Mouse (Mus musculus) lung, embryonic 14.5 days (tissue): ENCODE data around the gene Calm2. TPM values are rescaled to one million over a fixed set of nuclear protein-coding genes. Genes with fewer than 3 reads are reported as not detected.

Source experiments
- ATAC-seq: fragments of 200-750 bp; cut with Nextera tagmentation; 2 replicates; pipeline ENCODE4 v1.8.0; 2017; ENCODE audit warnings: mild to moderate bottlenecking, moderate TSS enrichment, moderate library complexity; ENCODE audit not compliant: insufficient read depth
- DNase-seq: peaks from one replicate; pipeline ENCODE4 v3.0.0-alpha.2; 2015
- H3K27ac ChIP-seq: fragments of 300-500 bp; sonication (generic); 2 replicates; pipeline ENCODE4 v1.5.1; 2014; ENCODE audit warnings: low read depth, mild to moderate bottlenecking, moderate library complexity
- H3K27me3 ChIP-seq: fragments of 300-500 bp; sonication (generic); 2 replicates; pipeline ENCODE4 v1.6.1; 2014; ENCODE audit warnings: low read length, control low read depth; ENCODE audit not compliant: insufficient read depth
- H3K36me3 ChIP-seq: fragments of 300-500 bp; sonication (generic); 2 replicates; pipeline ENCODE4 v1.6.1; 2014; ENCODE audit warnings: control low read depth; ENCODE audit not compliant: insufficient read depth
- H3K4me1 ChIP-seq: fragments of 300-500 bp; sonication (generic); 2 replicates; pipeline ENCODE4 v1.6.1; 2014; ENCODE audit warnings: antibody characterized with exemption, control low read depth; ENCODE audit not compliant: insufficient read depth
- H3K4me2 ChIP-seq: fragments of 300-500 bp; sonication (generic); 2 replicates; pipeline ENCODE4 v1.6.1; 2014; ENCODE audit warnings: mild to moderate bottlenecking
- H3K4me3 ChIP-seq: fragments of 300-500 bp; sonication (generic); 2 replicates; pipeline ENCODE4 v1.5.1; 2014; ENCODE audit warnings: low read depth, low read length
- H3K9ac ChIP-seq: fragments of 300-500 bp; sonication (generic); 2 replicates; pipeline ENCODE4 v1.6.1; 2014
- H3K9me3 ChIP-seq: fragments of 300-500 bp; sonication (generic); 2 replicates; pipeline ENCODE4 v1.6.1; 2016; ENCODE audit warnings: low read depth, low read length, control low read depth
- CTCF ChIP-seq: IDR thresholded peaks from 2 replicates; pipeline ENCODE4 v1.5.1; 2016; ENCODE audit warnings: antibody characterized with exemption, low read depth
- WGBS: fragments of 180-500 bp; shearing (Covaris S2); extraction: QIAGEN DNeasy Blood & Tissue Kit; methylation state at CpG from one replicate; pipeline ENCODE4 v1.1.7; 2014; 5-methylcytosine and 5-hydroxymethylcytosine counted together
- polyA plus RNA-seq: library from polyadenylated mRNA; unstranded; fragments of >200 nt; fragmentation: Nextera tagmentation; extraction: Ambion mirVana; gene quantifications from 2 replicates; pipeline ENCODE4 v1.2.1, GENCODE M21; 2014

The Calm2 gene
- polyA plus RNA-seq, 1 experiment from 2014 or later, result 944 TPM

DNA sequence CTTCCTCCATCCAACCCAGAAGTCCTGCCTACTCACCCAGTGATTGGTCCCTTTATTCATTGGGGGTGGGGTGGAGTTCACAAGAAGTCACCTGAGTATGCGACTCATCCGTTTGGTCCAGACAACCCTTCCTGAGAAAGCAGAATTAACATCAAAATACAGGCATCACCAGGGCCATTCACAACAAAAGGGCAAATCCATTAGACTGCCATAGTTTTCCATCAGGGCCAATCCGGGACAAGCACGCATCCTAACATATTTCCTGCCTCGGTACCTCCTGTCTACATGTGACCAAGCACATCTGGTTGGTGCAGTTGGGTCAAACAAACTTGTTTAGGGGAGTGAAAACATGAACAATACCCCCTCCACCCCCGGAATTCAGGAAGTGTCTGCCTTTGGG is 24.9 kb upstream of the Calm2 start:
- ATAC-seq (no peak), DNase-seq (no peak)
- Histone ChIP-seq H3K27me3 (no peaks in the 10 kb centered on the region; the same call in none of the 2 replicates), H3K4me2 (no peak overlapping the region), H3K9me3 (no peaks in the 10 kb centered on the region), H3K36me3 (no peaks in the 10 kb centered on the region), H3K4me1 (peaks cover 8% of the 10 kb centered on the region), H3K9ac (no peak overlapping the region), H3K4me3 (no peak overlapping the region), H3K27ac (no peak overlapping the region)
- TF ChIP-seq CTCF, result no peak
- 71% methylated on average over 6 of the region's 6 CpGs for WGBS

DNA sequence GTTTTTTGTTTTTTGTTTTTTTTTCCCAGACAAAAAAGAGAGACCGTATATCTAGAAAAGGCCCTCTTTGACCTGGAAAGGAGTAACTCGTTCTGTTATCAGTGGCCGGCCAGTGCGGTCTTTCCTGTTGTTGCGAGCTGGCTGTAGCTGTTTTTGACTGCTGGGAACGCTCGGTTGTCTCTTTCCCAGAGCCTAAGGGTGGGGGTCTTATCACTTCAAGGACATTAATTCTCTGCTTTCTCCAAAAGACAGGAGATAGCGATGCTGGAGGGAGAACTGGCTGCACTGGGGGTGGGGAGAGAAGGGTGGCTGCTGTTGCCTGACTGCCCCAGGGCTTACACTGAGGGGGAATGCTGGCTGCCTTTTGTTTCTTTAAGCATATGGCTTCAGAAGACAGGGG is 24.1 kb upstream of the Calm2 start:
- Histone ChIP-seq H3K9ac (no peak overlapping the region), H3K27ac (no peak overlapping the region), H3K4me2 (no peak overlapping the region), H3K4me3 (no peak overlapping the region), H3K9me3 (no peaks in the 10 kb centered on the region), H3K4me1 (peaks cover 8% of the 10 kb centered on the region), H3K36me3 (no peaks in the 10 kb centered on the region), H3K27me3 (no peaks in the 10 kb centered on the region; the same call in none of the 2 replicates)
- ATAC-seq (no peak), DNase-seq (no peak)
- WGBS, result 41% methylated on average over 8 of the region's 8 CpGs
- TF ChIP-seq CTCF, result no peak

DNA sequence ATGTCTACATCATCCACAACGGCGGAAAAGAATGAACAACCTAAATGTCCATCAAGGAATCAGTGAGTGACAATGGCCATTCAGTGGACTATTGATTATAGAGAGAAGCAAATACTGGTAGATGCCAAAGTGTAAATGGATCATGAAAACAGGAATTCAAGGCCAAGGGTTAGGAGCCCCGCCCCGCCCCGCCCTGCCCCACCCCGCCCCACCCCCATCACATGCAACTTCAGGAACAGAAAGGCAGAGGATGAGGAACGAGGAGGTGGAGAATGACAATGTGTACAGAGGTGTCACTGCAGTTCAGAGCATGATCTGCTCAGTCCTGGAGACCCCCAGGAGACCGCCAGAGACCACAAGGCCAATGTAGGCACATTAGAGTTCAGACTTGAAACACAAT is 23.5 kb upstream of the Calm2 start:
- no peak overlapping the region for H3K4me3 ChIP-seq
- no peaks in the 10 kb centered on the region for H3K36me3 ChIP-seq
- no peak for ATAC-seq
- H3K27ac ChIP-seq, result no peak overlapping the region
- WGBS, result 61% methylated on average over 8 of the region's 8 CpGs
- no peaks in the 10 kb centered on the region for H3K9me3 ChIP-seq
- no peak overlapping the region for H3K9ac ChIP-seq
- H3K4me1 ChIP-seq, result peaks cover 4% of the 10 kb centered on the region
- H3K4me2 ChIP-seq, result no peak overlapping the region
- no peaks in the 10 kb centered on the region; the same call in none of the 2 replicates for H3K27me3 ChIP-seq
- DNase-seq, result no peak
- no peak for TF ChIP-seq CTCF

DNA sequence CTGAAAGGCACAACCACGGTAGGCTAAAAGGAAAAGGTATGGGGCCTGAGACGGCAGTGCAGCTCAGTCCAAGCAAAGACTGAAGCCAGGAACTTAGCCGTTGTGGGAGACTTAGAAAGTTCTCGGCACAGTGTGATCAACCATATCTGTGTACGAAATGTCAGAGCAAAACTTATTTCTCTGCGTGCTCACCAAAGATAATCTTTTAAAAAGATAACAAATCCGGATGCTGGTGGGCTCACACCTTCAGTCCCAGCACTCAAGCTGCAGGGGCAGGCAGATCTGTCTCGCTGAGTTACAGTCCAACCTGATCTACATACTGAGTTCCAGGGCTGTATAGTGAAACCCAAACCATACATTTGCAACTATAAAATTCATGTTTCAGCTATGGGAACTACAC is 22.7 kb upstream of the Calm2 start:
- Histone ChIP-seq H3K27me3 (no peaks in the 10 kb centered on the region), H3K4me3 (no peak overlapping the region), H3K4me1 (no peaks in the 10 kb centered on the region; the same call in 1 of the 2 replicates), H3K36me3 (no peaks in the 10 kb centered on the region), H3K27ac (no peak overlapping the region), H3K9ac (no peak overlapping the region), H3K9me3 (no peaks in the 10 kb centered on the region), H3K4me2 (no peak overlapping the region)
- WGBS, result 57% methylated on average over 8 of the region's 8 CpGs
- DNase-seq (no peak), ATAC-seq (no peak)
- no peak for TF ChIP-seq CTCF

DNA sequence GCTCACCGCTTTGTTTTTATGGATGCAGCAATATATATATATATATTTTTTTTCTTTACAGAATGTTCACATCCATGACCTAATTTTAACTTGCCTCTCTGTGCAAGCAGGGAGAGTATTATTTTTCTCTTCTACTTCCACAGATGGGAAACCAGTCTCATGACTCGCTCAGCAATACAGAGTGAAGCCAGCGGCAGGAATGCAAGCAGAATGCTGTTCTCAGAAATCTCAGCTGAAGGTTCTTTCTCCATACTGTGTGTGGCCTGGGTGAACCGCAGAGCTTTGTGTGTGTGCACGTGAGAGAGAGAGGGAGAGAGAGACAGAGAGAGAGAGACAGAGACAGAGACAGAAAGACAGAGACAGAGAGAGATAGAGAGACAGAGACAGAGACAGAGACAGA is 21.9 kb upstream of the Calm2 start:
- H3K27me3 ChIP-seq, result no peaks in the 10 kb centered on the region
- no peaks in the 10 kb centered on the region for H3K9me3 ChIP-seq
- ATAC-seq (no peak), DNase-seq (peak; percentile 6)
- H3K4me3 ChIP-seq, result no peak overlapping the region
- no peaks in the 10 kb centered on the region for H3K36me3 ChIP-seq
- H3K4me1 ChIP-seq, result no peaks in the 10 kb centered on the region; the same call in 1 of the 2 replicates
- no peak overlapping the region for H3K9ac ChIP-seq
- 79% methylated on average over 5 of the region's 5 CpGs for WGBS
- no peak overlapping the region for H3K27ac ChIP-seq
- TF ChIP-seq CTCF, result no peak
- no peak overlapping the region for H3K4me2 ChIP-seq

DNA sequence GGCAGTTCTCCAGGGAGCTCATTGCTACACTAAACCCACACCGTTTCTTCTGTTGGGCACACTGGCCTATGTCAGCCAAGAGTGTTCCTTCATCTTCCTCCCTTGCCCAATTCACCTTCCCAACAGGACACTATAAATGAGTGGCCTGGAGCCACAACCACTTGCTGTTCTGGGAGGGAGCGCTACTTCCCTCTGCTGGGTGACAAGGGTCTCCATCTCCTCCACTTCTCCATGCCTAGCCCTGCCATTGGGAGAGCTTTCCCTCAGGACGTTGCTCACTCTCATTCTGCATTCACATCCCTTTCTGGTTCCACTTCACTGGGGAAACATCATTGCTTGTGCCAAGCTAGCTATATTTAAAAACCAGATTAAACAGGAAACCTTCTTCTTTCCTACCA is 14.8 kb upstream of the Calm2 start:
- no peak overlapping the region for H3K9ac ChIP-seq
- DNase-seq, result peak; percentile 23

DNA sequence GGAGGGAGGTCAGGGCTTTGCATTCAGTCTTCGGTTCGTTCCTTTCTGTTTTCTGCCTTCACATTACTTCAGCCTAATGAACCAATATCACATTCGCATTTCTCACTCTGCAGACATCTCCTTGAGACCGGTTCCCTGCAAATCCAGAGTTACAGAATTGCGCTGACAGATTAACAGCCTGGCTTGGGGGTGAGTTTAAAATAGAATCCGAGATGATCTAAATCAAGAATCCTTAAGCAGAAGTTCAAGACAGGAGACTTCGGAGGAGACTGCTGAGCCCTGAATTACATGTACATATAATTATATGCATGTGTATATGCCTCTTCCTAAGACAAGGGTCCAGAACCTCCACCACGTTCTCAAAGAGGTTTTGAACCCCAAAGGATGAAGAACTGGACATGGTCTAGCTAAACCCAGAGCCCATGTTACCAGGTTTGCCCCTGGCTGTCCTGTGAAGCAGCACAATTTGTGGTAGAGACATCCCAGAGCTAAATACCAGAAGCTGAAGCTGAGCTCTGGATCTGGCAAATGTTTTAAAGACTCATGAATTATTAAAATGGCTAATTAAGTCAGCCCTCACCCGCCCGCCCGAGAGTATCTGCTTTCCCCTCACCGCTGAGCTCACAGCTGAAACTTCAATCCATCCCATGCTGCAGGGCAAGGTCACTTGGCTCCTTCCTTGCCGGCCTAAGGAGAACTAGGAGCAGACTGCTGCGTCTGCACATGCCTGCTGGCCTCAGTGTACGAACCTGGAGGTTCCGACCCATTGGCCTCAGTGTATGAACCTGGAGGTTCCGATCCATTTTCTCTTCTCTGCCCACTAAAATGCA is 14.1 kb upstream of the Calm2 start:
- TF ChIP-seq CTCF, result no peak
- ATAC-seq (no peak), DNase-seq (peak; percentile 7)
- peak overlapping the region; percentile 29; the same call in 1 of the 2 replicates for H3K9ac ChIP-seq
- H3K27me3 ChIP-seq, result no peaks in the 10 kb centered on the region
- H3K4me1 ChIP-seq, result peaks cover 27% of the 10 kb centered on the region
- 0 out of 2 replicates have a peak overlapping the region, but pooled peaks have one; percentile 9 for H3K4me3 ChIP-seq
- peak overlapping the region; percentile 56 for H3K4me2 ChIP-seq
- 37% methylated on average over 17 of the region's 17 CpGs for WGBS
- H3K36me3 ChIP-seq, result no peaks in the 10 kb centered on the region
- H3K27ac ChIP-seq, result peak overlapping the region; percentile 59; the same call in 1 of the 2 replicates
- no peaks in the 10 kb centered on the region for H3K9me3 ChIP-seq

More for the DNA sequence above, 14.8 kb upstream of the Calm2 start:
- Histone ChIP-seq H3K4me1 (peaks cover 27% of the 10 kb centered on the region), H3K4me2 (no peak overlapping the region), H3K36me3 (no peaks in the 10 kb centered on the region), H3K27ac (no peak overlapping the region), H3K4me3 (no peak overlapping the region), H3K27me3 (no peaks in the 10 kb centered on the region), H3K9me3 (no peaks in the 10 kb centered on the region)
- ATAC-seq, result no peak
- WGBS, result 60% methylated on average over 3 of the region's 3 CpGs
- TF ChIP-seq CTCF, result peak; percentile 45
